Mouse (Mus musculus) MEL (cell line): ENCODE results near the gene Ensa. TPM values are rescaled to one million over a fixed set of nuclear protein-coding genes. Genes with fewer than 3 reads are reported as not detected.
A peak's percentile ranks its signal among the peaks of the same experiment; 100 is the strongest.

ENCODE experiments used
- DNase-seq: peaks from one replicate; pipeline ENCODE4 v3.0.0; 2011; ENCODE audit warnings: low read depth, low spot score
- H3K27ac ChIP-seq: 2 replicates; pipeline ENCODE4 v1.5.1; 2012; ENCODE audit warnings: low read depth, mild to moderate bottlenecking, control low read depth, low read length, moderate library complexity; ENCODE audit not compliant: control insufficient read depth
- H3K27me3 ChIP-seq, 2 experiments: fragments of 150-350 bp in 1 of 2; sonication (generic) in 1 of 2; 2 replicates each; pipeline ENCODE4 v1.6.1; 2012; ENCODE audit warnings: low read length in 2 of 2, mild to moderate bottlenecking in 2 of 2, improper control_type of control experiment in 1 of 2, moderate library complexity in 1 of 2; ENCODE audit not compliant: insufficient read depth in 2 of 2, control insufficient read depth in 1 of 2
- H3K36me3 ChIP-seq, 2 experiments: 2 replicates each; pipeline ENCODE4 v1.6.1; 2012 to 2014; ENCODE audit warnings: low read length in 2 of 2, improper control_type of control experiment in 1 of 2, inconsistent platforms in 1 of 2, mild to moderate bottlenecking in 1 of 2; ENCODE audit not compliant: insufficient read depth in 2 of 2, control insufficient read depth in 1 of 2
- H3K4me1 ChIP-seq, 2 experiments: fragments of 150-350 bp in 1 of 2; sonication (generic) in 1 of 2; 2 replicates each; pipeline ENCODE4 v1.6.1; 2012; ENCODE audit warnings: low read length in 2 of 2, improper control_type of control experiment in 1 of 2, mild to moderate bottlenecking in 1 of 2; ENCODE audit not compliant: insufficient read depth in 2 of 2, control insufficient read depth in 1 of 2
- H3K4me3 ChIP-seq, 2 experiments: fragments of 150-350 bp in 1 of 2; sonication (generic) in 1 of 2; 2 replicates each; pipeline ENCODE4 v1.5.1; 2012; ENCODE audit warnings: low read depth in 2 of 2, low read length in 2 of 2, mild to moderate bottlenecking in 2 of 2, moderate library complexity in 2 of 2, control low read depth in 1 of 2, improper control_type of control experiment in 1 of 2; ENCODE audit not compliant: control insufficient read depth in 1 of 2, insufficient read depth in 1 of 2
- H3K79me2 ChIP-seq: 2 replicates; pipeline ENCODE4 v1.6.1; 2012; ENCODE audit warnings: mild to moderate bottlenecking, low read length, moderate library complexity; ENCODE audit not compliant: control insufficient read depth, poor library complexity, insufficient read depth
- H3K9ac ChIP-seq: 2 replicates; pipeline ENCODE4 v1.6.1; 2012; ENCODE audit warnings: low read depth, mild to moderate bottlenecking, control low read depth, low read length, moderate library complexity; ENCODE audit not compliant: control insufficient read depth, poor library complexity, severe bottlenecking
- H3K9me3 ChIP-seq: fragments of 150-350 bp; sonication (generic); replicated peaks from 2 replicates; pipeline ENCODE4 v1.6.1; 2012; ENCODE audit warnings: mild to moderate bottlenecking, low read length, improper control_type of control experiment, moderate library complexity; ENCODE audit not compliant: insufficient read depth
- CTCF ChIP-seq, 3 experiments: IDR thresholded peaks in 2 of 3; conservative IDR thresholded peaks in 1 of 3; 2 replicates each; pipeline ENCODE4 v1.5.1; 2011 to 2012; ENCODE audit warnings: low read length in 3 of 3, low read depth in 2 of 3, mild to moderate bottlenecking in 2 of 3, improper control_type of control experiment in 1 of 3, inconsistent platforms in 1 of 3, mixed read lengths in 1 of 3, moderate library complexity in 1 of 3; ENCODE audit not compliant: control insufficient read depth in 1 of 3, insufficient read depth in 1 of 3, poor library complexity in 1 of 3, severe bottlenecking in 1 of 3
- ELF1 ChIP-seq: IDR thresholded peaks from 2 replicates; pipeline ENCODE4 v1.6.1; 2014; ENCODE audit warnings: low read depth, mild to moderate bottlenecking, inconsistent platforms, low read length, improper control_type of control experiment, moderate library complexity
- HCFC1 ChIP-seq: IDR thresholded peaks from 2 replicates; pipeline ENCODE4 v1.6.1; 2012; ENCODE audit warnings: low read depth, mild to moderate bottlenecking, inconsistent platforms, low read length, improper control_type of control experiment, moderate library complexity
- KAT2A ChIP-seq: conservative IDR thresholded peaks from 2 replicates; pipeline ENCODE4 v1.6.1; 2012; ENCODE audit warnings: low read depth, low read length, improper control_type of control experiment, inconsistent platforms
- POLR2AphosphoS5 ChIP-seq: IDR thresholded peaks from 2 replicates; pipeline ENCODE4 v1.6.1; 2012; ENCODE audit warnings: low read depth, borderline replicate concordance, mild to moderate bottlenecking, inconsistent platforms, low read length, moderate library complexity, mixed read lengths
- RCOR1 ChIP-seq: IDR thresholded peaks from 2 replicates; pipeline ENCODE4 v1.6.1; 2012; ENCODE audit warnings: low read depth, mild to moderate bottlenecking, inconsistent platforms, low read length, improper control_type of control experiment
- TAL1 ChIP-seq: IDR thresholded peaks from 2 replicates; pipeline ENCODE4 v1.6.1; 2012; ENCODE audit warnings: mild to moderate bottlenecking, inconsistent platforms, low read length, moderate library complexity, mixed read lengths
- TCF12 ChIP-seq: IDR thresholded peaks from 2 replicates; pipeline ENCODE4 v1.6.1; 2014; ENCODE audit warnings: low read depth, mild to moderate bottlenecking, inconsistent platforms, low read length, improper control_type of control experiment, moderate library complexity
- UBTF ChIP-seq: IDR thresholded peaks from 2 replicates; pipeline ENCODE4 v1.6.1; 2012; ENCODE audit warnings: low read depth, mild to moderate bottlenecking, inconsistent platforms, low read length, improper control_type of control experiment, moderate library complexity, borderline replicate concordance; ENCODE audit not compliant: insufficient read depth
- ZNF384 ChIP-seq: IDR thresholded peaks from 2 replicates; pipeline ENCODE4 v1.6.1; 2012; ENCODE audit warnings: low read depth, mild to moderate bottlenecking, inconsistent platforms, low read length, improper control_type of control experiment
- polyA plus RNA-seq, 2 experiments: library from polyadenylated mRNA; stranded (reverse) in 1 of 2; unstranded in 1 of 2; fragments of >175 nt in 1 of 2; fragments of >200 nt in 1 of 2; gene quantifications; 2 replicates each; pipeline versions ENCODE4 v1.2.1 to v1.2.4; 2012; ENCODE audit warnings: low replicate concordance in 2 of 2, low read depth in 1 of 2; ENCODE audit not compliant: insufficient read length in 2 of 2, insufficient read depth in 1 of 2, missing spikeins in 1 of 2
- total RNA-seq: library from RNA; depleted of rRNA; stranded (reverse); fragments of 300-350 nt; gene quantifications from 2 replicates; pipeline ENCODE4 v1.2.3, GENCODE M21; 2012

Gene Ensa
- total and polyA plus RNA-seq, 3 experiments, result 85.2 to 90.5 TPM; not detected in 1

GRCm38 (mm10) chr3:95658236-95658867 lies 33.6 kb downstream of the Ensa start, which contains the start of gene Mcl1:
Gene Mcl1 (plus strand): TSS chr3:95658788.
- TF ChIP-seq ZNF384 (no peak), POLR2AphosphoS5 (peak; percentile 99), UBTF (no peak), CTCF (IDR thresholded peaks at IDR 0.05 in 2 of 3, conservative IDR thresholded peaks at IDR 0.05 in 1 of 3; ENCODE audit: control insufficient read depth in 1 of 3, insufficient read depth in 1 of 3, low read depth in 2 of 3, low read length in 3 of 3, poor library complexity in 1 of 3, severe bottlenecking in 1 of 3) (no peak), HCFC1 (no peak), TCF12 (no peak)
- no peaks in the 10 kb centered on the region for H3K27me3 ChIP-seq
- H3K79me2 ChIP-seq, result peaks cover 46% of the 10 kb centered on the region
- peaks cover 29 to 30% of the 10 kb centered on the region in 2 experiments for H3K4me1 ChIP-seq
- H3K4me3 ChIP-seq, result peak within 1 kb of the TSS; percentile 64 to 90
- H3K27ac ChIP-seq, result peak within 1 kb of the TSS; percentile 83
- H3K36me3 ChIP-seq, result peaks cover 33 to 39% of the 10 kb centered on the region in 2 experiments
- peak within 1 kb of the TSS; percentile 92 for H3K9ac ChIP-seq
- DNase-seq, result peak; percentile 99
- no peaks in the 10 kb centered on the region for H3K9me3 ChIP-seq

GRCm38 (mm10) chr3:95658868-95659712 lies 34.3 kb downstream of the Ensa start:
- peak overlapping the region; percentile 64 to 90 for H3K4me3 ChIP-seq
- peak overlapping the region; percentile 83 for H3K27ac ChIP-seq
- no peak for TF ChIP-seq ELF1
- TF ChIP-seq RCOR1, result no peak
- TF ChIP-seq POLR2AphosphoS5, result no peak; the same call in 1 of the 2 replicates
- TF ChIP-seq KAT2A, result no peak
- no peak for TF ChIP-seq CTCF (IDR thresholded peaks at IDR 0.05 in 2 of 3, conservative IDR thresholded peaks at IDR 0.05 in 1 of 3; ENCODE audit: control insufficient read depth in 1 of 3, insufficient read depth in 1 of 3, low read depth in 2 of 3, low read length in 3 of 3, poor library complexity in 1 of 3, severe bottlenecking in 1 of 3)
- peak; percentile 18; the same call in 1 of the 2 replicates for TF ChIP-seq TAL1
- H3K27me3 ChIP-seq, result no peaks in the 10 kb centered on the region
- no peaks in the 10 kb centered on the region for H3K9me3 ChIP-seq
- peaks cover 35 to 36% of the 10 kb centered on the region in 2 experiments for H3K4me1 ChIP-seq
- peak; percentile 94 for DNase-seq
- H3K9ac ChIP-seq, result peak overlapping the region; percentile 92
- H3K36me3 ChIP-seq, result peaks cover 40 to 47% of the 10 kb centered on the region in 2 experiments
- H3K79me2 ChIP-seq, result peaks cover 54% of the 10 kb centered on the region
